Mouse (Mus musculus) heart, embryonic 15.5 days (tissue): ENCODE measurements around the gene Sardh. TPM values are rescaled to one million over a fixed set of nuclear protein-coding genes. Genes with fewer than 3 reads are reported as not detected.

Experiments used
- ATAC-seq: fragments of 200-750 bp; cut with Nextera tagmentation; replicated peaks from 2 replicates; pipeline ENCODE4 v1.8.0; 2017; ENCODE audit warnings: low read depth, moderate TSS enrichment; ENCODE audit not compliant: insufficient number of reproducible peaks, insufficient read depth, low FRiP score
- H3K27ac ChIP-seq: fragments of 300-500 bp; sonication (generic); 2 replicates; pipeline ENCODE4 v1.5.1; 2015; ENCODE audit warnings: mild to moderate bottlenecking, inconsistent platforms
- H3K27me3 ChIP-seq: fragments of 300-500 bp; sonication (generic); 2 replicates; pipeline ENCODE4 v1.6.1; 2015; ENCODE audit warnings: inconsistent platforms
- H3K36me3 ChIP-seq: fragments of 300-500 bp; sonication (generic); 2 replicates; pipeline ENCODE4 v1.6.1; 2015; ENCODE audit warnings: mild to moderate bottlenecking, inconsistent platforms
- H3K4me1 ChIP-seq: fragments of 300-500 bp; sonication (generic); replicated peaks from 2 replicates; pipeline ENCODE4 v1.6.1; 2015; ENCODE audit warnings: inconsistent platforms
- H3K4me2 ChIP-seq: fragments of 300-500 bp; sonication (generic); 2 replicates; pipeline ENCODE4 v1.6.1; 2015; ENCODE audit warnings: inconsistent platforms, mild to moderate bottlenecking, moderate library complexity
- H3K4me3 ChIP-seq: fragments of 300-500 bp; sonication (generic); 2 replicates; pipeline ENCODE4 v1.5.1; 2015; ENCODE audit warnings: mild to moderate bottlenecking, inconsistent platforms
- H3K9ac ChIP-seq: fragments of 300-500 bp; sonication (generic); 2 replicates; pipeline ENCODE4 v1.6.1; 2015; ENCODE audit warnings: mild to moderate bottlenecking, inconsistent platforms
- H3K9me3 ChIP-seq: fragments of 300-500 bp; sonication (generic); replicated peaks from 2 replicates; pipeline ENCODE4 v1.6.1; 2016; ENCODE audit warnings: inconsistent platforms
- WGBS: fragments of 180-500 bp; shearing (Covaris S2); methylation state at CpG from one replicate; pipeline ENCODE4 v1.1.7; 2015; ENCODE audit warnings: mixed read lengths; 5-methylcytosine and 5-hydroxymethylcytosine counted together
- polyA plus RNA-seq: library from polyadenylated mRNA; unstranded; fragments of >200 nt; fragmentation: Nextera tagmentation; extraction: Ambion mirVana; gene quantifications from 2 replicates; pipeline ENCODE4 v1.2.1, GENCODE M21; 2015

Gene Sardh
- polyA plus RNA-seq, 1 experiment from 2014 or later: 18.7 TPM

DNA sequence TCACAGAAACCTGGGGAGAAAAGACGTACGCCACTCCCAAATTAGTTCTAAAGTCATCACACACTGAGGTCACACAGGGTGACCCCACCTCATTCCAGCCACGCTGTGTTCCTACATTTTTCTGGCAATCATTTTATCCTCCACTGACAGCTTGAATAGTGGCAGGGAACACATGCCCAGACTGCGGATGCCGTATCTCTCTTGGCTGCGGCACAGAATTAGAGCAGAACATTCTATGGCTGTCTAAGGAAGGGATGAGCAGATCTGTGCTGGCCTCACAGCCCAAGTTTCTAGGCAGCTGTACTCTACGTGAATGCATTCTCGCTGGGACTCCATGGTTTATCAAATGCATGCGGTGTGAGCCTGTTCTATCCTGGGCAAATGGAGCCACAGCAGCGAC, 42.5 kb downstream of the Sardh start:
- Histone ChIP-seq H3K9ac (no peak overlapping the region), H3K9me3 (no peaks in the 10 kb centered on the region), H3K4me2 (peak overlapping the region; percentile 30; the same call in 1 of the 2 replicates), H3K4me1 (peaks cover 67% of the 10 kb centered on the region), H3K4me3 (no peak overlapping the region), H3K27ac (peak overlapping the region; percentile 95), H3K36me3 (no peaks in the 10 kb centered on the region), H3K27me3 (no peaks in the 10 kb centered on the region)
- ATAC-seq: peak; percentile 47
- WGBS: 29% methylated on average over 10 of the region's 10 CpGs

DNA sequence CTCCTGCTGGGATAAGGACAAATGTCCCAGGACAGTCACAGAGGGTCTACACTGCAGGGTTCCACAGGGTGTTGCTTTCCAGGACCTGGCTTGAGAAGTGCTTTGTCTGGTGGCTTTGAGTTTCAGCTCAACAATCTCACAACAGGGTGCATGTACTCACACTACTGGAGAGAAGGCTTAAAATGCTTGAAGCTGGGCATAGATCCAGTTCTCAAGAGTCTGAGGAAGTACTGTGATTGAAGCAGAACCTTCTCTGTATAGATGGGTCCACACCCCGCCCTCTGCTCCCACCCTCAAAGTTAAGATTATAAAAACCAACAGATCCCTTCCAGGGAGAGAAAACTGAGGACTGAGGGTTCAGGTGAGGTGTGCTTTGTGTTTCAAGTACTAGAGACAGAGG, 47.6 kb downstream of the Sardh start:
- ATAC-seq: peak; percentile 48; the same call in 1 of the 2 replicates
- Histone ChIP-seq H3K4me3 (no peak overlapping the region), H3K9ac (no peak overlapping the region), H3K27me3 (no peaks in the 10 kb centered on the region), H3K27ac (peak overlapping the region; percentile 92), H3K36me3 (no peaks in the 10 kb centered on the region), H3K4me1 (peaks cover 73% of the 10 kb centered on the region), H3K4me2 (0 out of 2 replicates have a peak overlapping the region, but pooled peaks have one; percentile 27), H3K9me3 (no peaks in the 10 kb centered on the region)
- 47% methylated on average over 1 of the region's 1 CpGs for WGBS

DNA sequence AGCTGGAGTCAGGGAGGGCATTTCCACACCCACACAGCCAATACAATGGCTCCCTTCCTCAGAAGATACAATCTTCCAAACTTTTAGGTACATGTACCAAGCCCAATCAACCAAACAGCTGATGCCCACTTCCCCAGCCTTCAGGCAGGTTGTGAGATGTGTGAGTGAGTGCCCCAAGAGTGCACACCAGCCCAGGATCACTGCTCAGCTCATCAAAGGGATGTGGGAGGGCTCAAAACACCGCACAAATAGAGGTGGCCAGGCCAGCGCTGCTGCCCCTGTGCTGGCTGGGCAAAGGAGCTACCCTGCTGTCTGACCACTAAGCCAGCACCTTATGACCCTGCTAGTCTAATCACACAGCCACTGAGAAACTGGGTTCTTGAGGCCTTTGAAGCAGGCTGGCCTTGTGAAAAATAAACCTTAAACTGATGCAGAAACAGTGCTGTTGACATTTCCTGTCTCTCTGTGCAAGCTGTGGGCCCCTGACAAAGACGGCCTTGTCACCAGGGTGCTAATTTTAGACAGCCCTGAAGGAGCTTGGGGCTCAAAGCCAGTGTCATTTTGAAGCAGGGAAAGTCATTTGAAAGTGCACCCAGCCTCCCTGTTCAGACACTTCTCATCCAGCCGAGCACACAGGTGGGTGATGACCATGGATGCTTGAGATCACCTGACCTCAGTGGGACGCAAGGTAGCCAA, 49.4 kb downstream of the Sardh start:
- no peak for ATAC-seq
- Histone ChIP-seq H3K4me3 (no peak overlapping the region), H3K36me3 (no peaks in the 10 kb centered on the region), H3K9me3 (no peaks in the 10 kb centered on the region), H3K4me1 (peaks cover 67% of the 10 kb centered on the region), H3K4me2 (no peak overlapping the region), H3K27ac (peak overlapping the region; percentile 92), H3K9ac (no peak overlapping the region), H3K27me3 (no peaks in the 10 kb centered on the region)
- WGBS: 18% methylated on average over 5 of the region's 5 CpGs

DNA sequence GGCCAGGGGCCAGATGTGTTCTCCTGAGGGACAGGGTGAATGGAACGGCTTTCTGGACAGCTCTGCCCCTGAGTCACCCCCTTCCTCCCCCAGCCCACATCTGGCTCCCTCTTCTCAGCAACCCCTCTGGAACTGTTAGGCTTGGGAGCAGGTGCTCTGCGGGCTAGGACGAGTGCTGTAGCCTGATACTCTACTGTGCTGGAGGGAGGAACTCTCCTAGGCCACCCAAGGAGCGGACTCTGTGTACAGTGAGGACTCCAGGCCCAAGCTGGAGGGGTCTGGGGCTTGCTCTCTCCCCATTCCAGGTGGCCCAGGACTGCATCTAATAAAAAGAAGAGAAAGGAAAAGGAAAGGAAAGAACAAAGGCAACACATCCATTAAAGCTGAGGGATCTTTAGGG, 58.1 kb downstream of the Sardh start:
- 74% methylated on average over 4 of the region's 4 CpGs for WGBS
- no peaks in the 10 kb centered on the region for H3K27me3 ChIP-seq
- no peak overlapping the region for H3K4me3 ChIP-seq
- H3K36me3 ChIP-seq: 0 out of 2 replicates have a peak, but pooled peaks cover 3% of the 10 kb centered on the region
- peaks cover 7% of the 10 kb centered on the region; the same call in 1 of the 2 replicates for H3K4me1 ChIP-seq
- H3K9ac ChIP-seq: no peak overlapping the region
- H3K9me3 ChIP-seq: no peaks in the 10 kb centered on the region
- ATAC-seq: no peak
- no peak overlapping the region for H3K4me2 ChIP-seq
- H3K27ac ChIP-seq: no peak overlapping the region

DNA sequence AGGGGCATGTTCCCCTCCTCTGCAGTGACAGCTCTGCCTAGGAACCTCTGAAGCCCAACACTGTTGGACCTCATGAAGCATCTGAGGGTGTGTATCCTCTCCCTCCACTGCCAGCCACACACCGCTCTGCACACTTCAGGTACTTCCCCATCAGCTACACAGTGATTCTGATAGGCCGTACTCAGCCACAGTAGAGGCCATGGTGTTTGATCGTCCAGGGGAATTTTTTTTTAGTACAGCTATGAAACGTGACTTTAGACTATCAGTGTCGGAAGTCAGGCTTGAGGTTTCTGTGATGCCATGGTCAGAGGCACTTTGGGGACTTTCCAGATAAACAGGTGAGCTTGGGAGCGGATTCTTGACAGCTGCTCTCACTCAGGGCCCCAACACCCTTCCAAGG, 60.6 kb downstream of the Sardh start:
- WGBS: 46% methylated on average over 6 of the region's 6 CpGs
- Histone ChIP-seq H3K36me3 (0 out of 2 replicates have a peak, but pooled peaks cover 3% of the 10 kb centered on the region), H3K27ac (no peak overlapping the region), H3K27me3 (no peaks in the 10 kb centered on the region), H3K9ac (no peak overlapping the region), H3K4me2 (no peak overlapping the region), H3K4me1 (peaks cover 24% of the 10 kb centered on the region), H3K9me3 (no peaks in the 10 kb centered on the region), H3K4me3 (no peak overlapping the region)
- ATAC-seq: no peak

DNA sequence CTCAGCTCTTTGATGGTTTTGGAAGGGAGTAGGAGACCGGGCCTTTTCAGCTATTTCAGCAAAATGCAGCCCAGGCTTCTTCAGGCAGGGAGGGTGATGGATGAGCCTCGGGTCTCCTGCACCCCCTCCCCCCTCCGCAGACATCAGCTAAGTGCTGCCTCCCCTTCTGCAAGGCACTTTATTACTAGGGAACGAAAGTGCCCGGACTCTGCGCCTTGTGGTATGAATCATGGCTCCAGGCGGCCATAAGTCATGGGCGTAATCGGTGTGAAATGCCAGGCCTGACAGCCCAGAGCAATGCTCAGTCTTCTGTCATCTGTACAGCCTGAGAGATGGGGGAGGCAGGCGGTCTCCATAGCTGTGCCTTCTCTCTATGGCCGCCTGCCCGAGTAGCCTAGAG, 64.4 kb downstream of the Sardh start:
- Histone ChIP-seq H3K9ac (no peak overlapping the region), H3K27me3 (no peaks in the 10 kb centered on the region), H3K36me3 (no peaks in the 10 kb centered on the region), H3K4me2 (no peak overlapping the region), H3K4me1 (peaks cover 62% of the 10 kb centered on the region), H3K27ac (peak overlapping the region; percentile 90; the same call in 1 of the 2 replicates), H3K9me3 (no peaks in the 10 kb centered on the region), H3K4me3 (no peak overlapping the region)
- WGBS: 58% methylated on average over 12 of the region's 12 CpGs
- no peak for ATAC-seq

DNA sequence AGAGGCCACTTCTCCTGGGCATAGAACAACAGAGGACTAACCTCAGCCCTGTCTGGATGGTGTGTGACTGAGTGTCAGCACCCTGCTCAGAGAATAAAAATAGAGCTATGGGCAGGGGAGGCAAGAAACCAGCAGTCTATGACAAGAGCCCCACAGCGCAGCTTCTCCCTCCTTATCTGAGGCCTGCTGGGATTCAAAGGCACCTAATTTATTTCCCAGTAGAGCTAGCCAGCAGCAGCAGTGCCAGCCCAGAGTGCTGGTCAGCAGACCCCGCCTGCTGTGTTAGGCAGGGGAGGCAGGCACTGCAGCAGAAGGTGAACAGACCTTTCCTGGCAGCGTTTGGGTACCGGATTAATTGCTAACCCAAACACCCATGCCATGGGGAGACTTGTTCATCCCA, 66.2 kb downstream of the Sardh start:
- Histone ChIP-seq H3K4me2 (peak overlapping the region; percentile 37), H3K9ac (peak overlapping the region; percentile 20; the same call in 1 of the 2 replicates), H3K4me3 (peak overlapping the region; percentile 14; the same call in 1 of the 2 replicates), H3K36me3 (no peaks in the 10 kb centered on the region), H3K27me3 (no peaks in the 10 kb centered on the region), H3K9me3 (no peaks in the 10 kb centered on the region), H3K27ac (peak overlapping the region; percentile 90), H3K4me1 (peaks cover 66% of the 10 kb centered on the region)
- ATAC-seq: peak; percentile 57
- 36% methylated on average over 4 of the region's 4 CpGs for WGBS

DNA sequence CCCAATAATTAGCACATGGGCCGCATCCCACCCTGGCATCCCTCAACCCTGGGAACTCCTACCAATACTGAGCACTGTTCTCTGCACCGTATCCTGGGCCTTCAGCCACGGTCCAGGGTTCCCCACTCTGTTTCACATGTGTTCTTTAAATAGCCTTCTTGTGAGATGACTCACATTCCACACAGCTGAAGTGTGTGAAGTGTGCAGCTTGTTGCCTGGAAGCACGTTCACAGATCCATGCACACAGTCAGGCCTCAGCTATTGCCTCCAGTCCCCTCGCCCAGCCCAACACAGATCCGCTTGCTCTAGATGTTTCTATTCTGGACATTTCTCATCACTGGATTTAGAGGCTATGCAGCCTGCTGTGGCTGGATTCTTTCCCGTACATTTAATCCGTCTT, 69.0 kb downstream of the Sardh start:
- no peak overlapping the region for H3K9ac ChIP-seq
- peak overlapping the region; percentile 82 for H3K27ac ChIP-seq
- no peaks in the 10 kb centered on the region for H3K36me3 ChIP-seq

DNA sequence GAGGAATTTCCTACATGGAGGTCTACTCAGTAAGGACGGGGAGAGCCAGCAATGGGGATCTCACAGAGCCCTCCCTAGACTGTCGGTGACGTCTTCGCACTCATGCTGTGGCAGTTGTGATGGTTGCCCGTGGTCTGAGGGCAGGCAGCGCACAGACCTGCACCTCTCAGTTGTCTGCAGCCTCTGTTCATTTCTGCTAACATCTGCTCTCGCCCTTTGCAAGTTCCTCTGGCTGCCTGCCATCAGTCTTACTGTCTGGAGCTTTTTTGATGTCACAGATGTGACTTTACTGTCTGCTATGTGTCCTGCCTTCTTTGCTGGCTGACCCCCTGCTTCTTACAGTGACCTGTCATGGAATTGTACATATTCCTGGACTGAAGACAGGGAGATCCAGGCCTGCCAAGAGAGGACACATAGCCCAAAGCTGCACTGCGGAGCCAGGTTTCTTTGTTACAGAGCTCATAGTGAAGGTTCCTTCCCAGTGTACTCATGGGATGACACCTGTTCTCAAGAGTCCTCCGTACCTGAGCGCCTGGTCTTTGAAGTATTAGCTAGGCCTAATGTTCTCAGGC, 72.4 kb downstream of the Sardh start:
- H3K4me3 ChIP-seq: no peak overlapping the region
- peaks cover 51% of the 10 kb centered on the region for H3K4me1 ChIP-seq
- H3K9ac ChIP-seq: no peak overlapping the region
- 55% methylated on average over 10 of the region's 10 CpGs for WGBS
- H3K4me2 ChIP-seq: no peak overlapping the region
- peak overlapping the region; percentile 44 for H3K27ac ChIP-seq
- no peak for ATAC-seq
- H3K9me3 ChIP-seq: no peaks in the 10 kb centered on the region
- H3K36me3 ChIP-seq: no peaks in the 10 kb centered on the region
- no peaks in the 10 kb centered on the region for H3K27me3 ChIP-seq

More for the DNA sequence above, 69.0 kb downstream of the Sardh start:
- 33% methylated on average over 8 of the region's 8 CpGs for WGBS
- Histone ChIP-seq H3K4me2 (no peak overlapping the region), H3K4me3 (no peak overlapping the region), H3K4me1 (peaks cover 80% of the 10 kb centered on the region), H3K27me3 (no peaks in the 10 kb centered on the region), H3K9me3 (no peaks in the 10 kb centered on the region)
- ATAC-seq: peak; percentile 63

DNA sequence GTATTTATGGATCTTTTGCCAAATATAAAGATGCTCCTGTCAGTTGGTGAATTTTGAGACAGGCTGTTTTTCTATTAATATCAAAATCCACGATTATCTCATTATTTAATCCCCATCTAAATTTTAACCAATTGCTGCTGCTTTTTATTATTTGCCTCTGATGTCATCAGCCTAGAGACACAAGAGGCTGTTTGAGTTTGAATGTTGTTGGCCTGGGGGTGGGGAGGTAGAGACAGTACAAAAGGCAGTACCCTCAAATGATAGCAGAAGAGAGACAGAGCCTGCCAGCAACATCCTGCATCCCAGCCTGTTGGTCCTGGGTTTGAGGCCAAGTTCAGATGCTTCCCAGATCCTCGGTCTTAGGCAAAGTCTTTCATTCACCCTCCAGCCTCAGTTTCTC, 73.9 kb downstream of the Sardh start:
- WGBS: 74% methylated on average over 2 of the region's 2 CpGs
- no peaks in the 10 kb centered on the region for H3K27me3 ChIP-seq
- no peak for ATAC-seq
- H3K36me3 ChIP-seq: no peaks in the 10 kb centered on the region
- H3K4me1 ChIP-seq: peaks cover 35% of the 10 kb centered on the region
- H3K9me3 ChIP-seq: no peaks in the 10 kb centered on the region
- H3K27ac ChIP-seq: no peak overlapping the region
- no peak overlapping the region for H3K4me3 ChIP-seq
- no peak overlapping the region for H3K4me2 ChIP-seq
- H3K9ac ChIP-seq: no peak overlapping the region

DNA sequence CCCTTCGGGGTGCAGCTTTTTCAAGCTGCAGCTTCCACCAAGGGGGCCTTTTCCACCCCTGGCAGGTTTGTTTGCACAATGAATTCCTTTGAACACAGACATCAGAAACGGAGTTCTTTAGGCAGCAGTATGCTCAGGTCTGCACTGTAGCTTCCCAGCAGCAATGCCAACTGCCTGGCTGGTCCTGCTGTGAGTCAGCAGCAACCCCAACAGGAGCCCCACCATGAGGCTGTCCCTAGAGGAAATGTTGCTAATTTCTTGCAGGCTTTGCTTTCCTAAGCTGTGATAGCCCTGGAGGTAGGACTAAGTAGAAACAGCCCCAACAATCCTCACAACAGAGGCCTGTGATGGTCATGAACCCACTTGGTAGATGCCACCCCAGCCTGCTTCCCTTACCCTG, 81.1 kb downstream of the Sardh start:
- H3K4me3 ChIP-seq: no peak overlapping the region
- no peaks in the 10 kb centered on the region for H3K9me3 ChIP-seq
- H3K27ac ChIP-seq: peak overlapping the region; percentile 9; the same call in 1 of the 2 replicates
- no peak overlapping the region for H3K4me2 ChIP-seq
- no peak for ATAC-seq
- no peak overlapping the region; the same call in 1 of the 2 replicates for H3K9ac ChIP-seq
- H3K4me1 ChIP-seq: peaks cover 17% of the 10 kb centered on the region
- WGBS: 15% methylated on average over 2 of the region's 2 CpGs
- H3K36me3 ChIP-seq: no peaks in the 10 kb centered on the region
- H3K27me3 ChIP-seq: peaks cover 9% of the 10 kb centered on the region

DNA sequence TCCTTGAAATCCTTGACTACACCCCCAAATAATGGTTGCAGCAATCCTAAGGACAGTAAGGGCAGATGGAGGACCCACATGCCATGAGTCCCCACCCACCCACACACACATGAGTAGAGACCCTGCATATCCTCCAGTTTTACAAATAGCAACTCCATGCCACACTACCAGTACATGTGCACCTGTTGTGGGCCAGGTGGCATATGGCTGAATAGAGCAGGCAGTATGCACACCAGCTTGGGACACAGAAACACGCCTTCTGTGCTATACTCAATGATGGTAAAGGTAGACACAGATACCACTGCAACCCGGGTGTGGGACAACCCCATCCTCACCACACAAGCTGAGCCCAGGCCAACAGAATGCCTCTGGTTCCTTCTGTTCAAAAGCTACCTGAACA, 82.1 kb downstream of the Sardh start:
- peaks cover 9% of the 10 kb centered on the region for H3K27me3 ChIP-seq
- H3K4me3 ChIP-seq: no peak overlapping the region
- H3K9ac ChIP-seq: no peak overlapping the region
- ATAC-seq: no peak
- no peak overlapping the region for H3K27ac ChIP-seq
- 87% methylated on average over 2 of the region's 2 CpGs for WGBS
- H3K9me3 ChIP-seq: no peaks in the 10 kb centered on the region
- H3K4me1 ChIP-seq: peaks cover 17% of the 10 kb centered on the region
- no peaks in the 10 kb centered on the region for H3K36me3 ChIP-seq
- no peak overlapping the region for H3K4me2 ChIP-seq
